Mouse (Mus musculus): Measurements from ENCODE around the gene Rfesd. TPM values are rescaled to one million over a fixed set of nuclear protein-coding genes. Genes with fewer than 3 reads are reported as not detected.

The Rfesd gene
- polyA plus RNA-seq, 1 experiment: 18.9 TPM

- Histone ChIP-seq H3K9me3 (replicated peaks; ENCODE audit: control insufficient read depth, insufficient read depth, low read length, poor library complexity, severe bottlenecking) (no peaks in the 10 kb centered on the region), H3K4me1 (ENCODE audit: control insufficient read depth, insufficient read depth, low read length) (no peaks in the 10 kb centered on the region), H3K36me3 (ENCODE audit: control insufficient read depth, insufficient read depth, low read length, poor library complexity, severe bottlenecking) (no peaks in the 10 kb centered on the region), H3K27me3 (ENCODE audit: control insufficient read depth, insufficient read depth, low read length, poor library complexity, severe bottlenecking) (no peaks in the 10 kb centered on the region), H3K4me3 (ENCODE audit: low read depth, low read length) (no peak overlapping the region), H3K27ac (ENCODE audit: insufficient read depth, low read length) (no peak overlapping the region), H3K9ac (ENCODE audit: low read depth, poor library complexity, severe bottlenecking) (no peak overlapping the region)
- TF ChIP-seq EP300 (IDR thresholded peaks at IDR 0.05; ENCODE audit: insufficient read depth, low read depth, low read length) (no peak), CTCF (IDR thresholded peaks at IDR 0.05; ENCODE audit: low read depth, low read length) (no peak), POLR2A (IDR thresholded peaks at IDR 0.05; ENCODE audit: insufficient read depth, low read length) (no peak)
These were observed 42.3 kb downstream of the Rfesd start for GRCm38 (mm10) chr13:75976218-75976617.

GRCm38 (mm10) chr13:75975629-75976028 is 42.9 kb downstream of the Rfesd start:
- H3K4me3 ChIP-seq (ENCODE audit: low read depth, low read length): no peak overlapping the region
- H3K9me3 ChIP-seq (replicated peaks; ENCODE audit: control insufficient read depth, insufficient read depth, low read length, poor library complexity, severe bottlenecking): no peaks in the 10 kb centered on the region
- H3K27me3 ChIP-seq (ENCODE audit: control insufficient read depth, insufficient read depth, low read length, poor library complexity, severe bottlenecking): no peaks in the 10 kb centered on the region
- no peak overlapping the region for H3K27ac ChIP-seq (ENCODE audit: insufficient read depth, low read length)
- H3K9ac ChIP-seq (ENCODE audit: low read depth, poor library complexity, severe bottlenecking): no peak overlapping the region
- H3K4me1 ChIP-seq (ENCODE audit: control insufficient read depth, insufficient read depth, low read length): no peaks in the 10 kb centered on the region
- no peak for TF ChIP-seq CTCF (IDR thresholded peaks at IDR 0.05; ENCODE audit: low read depth, low read length)
- TF ChIP-seq POLR2A (IDR thresholded peaks at IDR 0.05; ENCODE audit: insufficient read depth, low read length): no peak
- no peak for TF ChIP-seq EP300 (IDR thresholded peaks at IDR 0.05; ENCODE audit: insufficient read depth, low read depth, low read length)
- H3K36me3 ChIP-seq (ENCODE audit: control insufficient read depth, insufficient read depth, low read length, poor library complexity, severe bottlenecking): no peaks in the 10 kb centered on the region

DNA sequence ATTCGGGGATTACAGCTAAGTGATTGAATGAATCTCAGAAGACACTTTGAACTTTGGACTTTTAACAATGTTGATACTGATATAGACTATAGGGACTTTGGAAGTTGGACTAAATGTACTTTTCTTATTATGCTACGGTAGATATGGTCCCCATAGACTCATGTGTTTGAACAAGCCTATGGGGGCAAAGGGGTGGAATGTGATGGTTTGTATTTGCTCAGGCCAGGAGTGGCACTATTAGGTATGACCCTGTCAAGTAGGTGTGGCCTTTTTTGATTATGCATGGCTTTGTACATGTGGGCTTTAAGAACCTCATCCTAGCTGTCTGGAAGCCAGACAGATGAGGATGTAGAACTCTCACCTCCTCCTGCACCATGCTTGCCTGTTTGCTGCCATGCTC is 44.0 kb downstream of the Rfesd start:
- H3K27me3 ChIP-seq (ENCODE audit: control insufficient read depth, insufficient read depth, low read length, poor library complexity, severe bottlenecking): no peaks in the 10 kb centered on the region
- no peaks in the 10 kb centered on the region for H3K4me1 ChIP-seq (ENCODE audit: control insufficient read depth, insufficient read depth, low read length)
- no peak overlapping the region for H3K27ac ChIP-seq (ENCODE audit: insufficient read depth, low read length)
- TF ChIP-seq EP300 (IDR thresholded peaks at IDR 0.05; ENCODE audit: insufficient read depth, low read depth, low read length): no peak
- TF ChIP-seq POLR2A (IDR thresholded peaks at IDR 0.05; ENCODE audit: insufficient read depth, low read length): no peak
- TF ChIP-seq CTCF (IDR thresholded peaks at IDR 0.05; ENCODE audit: low read depth, low read length): no peak
- H3K9ac ChIP-seq (ENCODE audit: low read depth, poor library complexity, severe bottlenecking): no peak overlapping the region
- no peaks in the 10 kb centered on the region for H3K36me3 ChIP-seq (ENCODE audit: control insufficient read depth, insufficient read depth, low read length, poor library complexity, severe bottlenecking)
- H3K9me3 ChIP-seq (replicated peaks; ENCODE audit: control insufficient read depth, insufficient read depth, low read length, poor library complexity, severe bottlenecking): no peaks in the 10 kb centered on the region
- no peak overlapping the region for H3K4me3 ChIP-seq (ENCODE audit: low read depth, low read length)

- Histone ChIP-seq H3K4me1 (ENCODE audit: control insufficient read depth, insufficient read depth, low read length) (no peaks in the 10 kb centered on the region), H3K4me3 (ENCODE audit: low read depth, low read length) (no peak within 1 kb of the TSS), H3K9me3 (replicated peaks; ENCODE audit: control insufficient read depth, insufficient read depth, low read length, poor library complexity, severe bottlenecking) (no peaks in the 10 kb centered on the region), H3K27ac (ENCODE audit: insufficient read depth, low read length) (no peak within 1 kb of the TSS), H3K36me3 (ENCODE audit: control insufficient read depth, insufficient read depth, low read length, poor library complexity, severe bottlenecking) (no peaks in the 10 kb centered on the region), H3K27me3 (ENCODE audit: control insufficient read depth, insufficient read depth, low read length, poor library complexity, severe bottlenecking) (no peaks in the 10 kb centered on the region), H3K9ac (ENCODE audit: low read depth, poor library complexity, severe bottlenecking) (no peak within 1 kb of the TSS)
- TF ChIP-seq EP300 (IDR thresholded peaks at IDR 0.05; ENCODE audit: insufficient read depth, low read depth, low read length) (no peak), CTCF (IDR thresholded peaks at IDR 0.05; ENCODE audit: low read depth, low read length) (no peak), POLR2A (IDR thresholded peaks at IDR 0.05; ENCODE audit: insufficient read depth, low read length) (no peak)
These were observed 51.7 kb downstream of the Rfesd start, which contains the start of gene Spata9 for GRCm38 (mm10) chr13:75966850-75967249. Gene Spata9 (plus strand): TSS chr13:75967150.

DNA sequence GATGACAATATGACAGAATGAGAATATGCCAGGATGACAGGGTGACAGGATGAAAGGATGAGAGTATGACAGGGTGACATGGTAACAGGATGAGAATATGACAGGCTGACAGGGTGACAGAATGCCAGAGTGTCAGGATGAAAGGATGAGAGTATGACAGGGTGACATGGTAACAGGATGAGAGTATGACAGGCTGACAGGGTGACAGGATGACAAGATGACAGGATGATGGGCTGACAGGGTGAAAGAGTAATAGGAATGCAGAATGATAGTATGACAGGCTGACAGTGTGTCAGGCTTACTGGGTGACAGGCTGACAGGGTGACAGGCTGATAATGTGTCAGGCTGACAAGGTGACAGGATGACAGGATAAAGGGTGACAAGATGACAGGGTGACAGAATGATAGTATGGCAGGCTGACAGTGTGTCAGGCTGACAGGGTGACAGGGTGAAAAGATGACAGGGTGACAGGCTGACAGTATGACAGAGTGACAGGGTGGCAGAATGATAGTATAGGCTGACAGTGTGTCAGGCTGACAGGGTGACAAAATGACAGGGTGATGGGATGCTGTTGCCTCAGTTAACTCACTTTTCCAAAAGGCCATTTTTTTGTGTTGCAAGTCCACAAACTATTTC is 63.0 kb downstream of the Rfesd start:
- no peaks in the 10 kb centered on the region for H3K27me3 ChIP-seq (ENCODE audit: control insufficient read depth, insufficient read depth, low read length, poor library complexity, severe bottlenecking)
- no peaks in the 10 kb centered on the region for H3K4me1 ChIP-seq (ENCODE audit: control insufficient read depth, insufficient read depth, low read length)
- TF ChIP-seq CTCF (IDR thresholded peaks at IDR 0.05; ENCODE audit: low read depth, low read length) (no peak), EP300 (IDR thresholded peaks at IDR 0.05; ENCODE audit: insufficient read depth, low read depth, low read length) (no peak), POLR2A (IDR thresholded peaks at IDR 0.05; ENCODE audit: insufficient read depth, low read length) (no peak)
- no peak overlapping the region for H3K4me3 ChIP-seq (ENCODE audit: low read depth, low read length)
- H3K27ac ChIP-seq (ENCODE audit: insufficient read depth, low read length): no peak overlapping the region
- no peak overlapping the region for H3K9ac ChIP-seq (ENCODE audit: low read depth, poor library complexity, severe bottlenecking)
- no peaks in the 10 kb centered on the region for H3K36me3 ChIP-seq (ENCODE audit: control insufficient read depth, insufficient read depth, low read length, poor library complexity, severe bottlenecking)
- H3K9me3 ChIP-seq (replicated peaks; ENCODE audit: control insufficient read depth, insufficient read depth, low read length, poor library complexity, severe bottlenecking): no peaks in the 10 kb centered on the region

Other genes starting within 250 kb of the Rfesd start
- gene Glrx, start 178.9 kb downstream of the Rfesd start, polyA plus RNA-seq (2011; ENCODE audit: insufficient read depth, insufficient read length, low read depth, missing spikeins): 9.1 and 11.9 TPM in 2 replicates
- 32.9 and 33.7 TPM in 2 replicates for gene Rhobtb3, start 74.8 kb downstream of the Rfesd start, polyA plus RNA-seq (2011; ENCODE audit: insufficient read depth, insufficient read length, low read depth, missing spikeins)
- not detected in 2 replicates for gene Spata9, start 51.6 kb downstream of the Rfesd start, polyA plus RNA-seq (2011; ENCODE audit: insufficient read depth, insufficient read length, low read depth, missing spikeins)
- not detected in 2 replicates for gene Gpr150, start 38.3 kb upstream of the Rfesd start, polyA plus RNA-seq (2011; ENCODE audit: insufficient read depth, insufficient read length, low read depth, missing spikeins)
- gene Arsk, start 79.9 kb upstream of the Rfesd start, polyA plus RNA-seq (2011; ENCODE audit: insufficient read depth, insufficient read length, low read depth, missing spikeins): 5.4 and 9.9 TPM in 2 replicates
- gene Ttc37, start 80.0 kb upstream of the Rfesd start, polyA plus RNA-seq (2011; ENCODE audit: insufficient read depth, insufficient read length, low read depth, missing spikeins): 29.2 and 30.0 TPM in 2 replicates

Measured in ES-Bruce4 (cell line).